Mouse (Mus musculus) bone marrow, adult 2 months (tissue): ENCODE data around the gene Lrrc8e. TPM values are rescaled to one million over a fixed set of nuclear protein-coding genes. Genes with fewer than 3 reads are reported as not detected.
"Not testable (repeated sequence)": the region's sequence is repeated elsewhere in the genome, so short reads cannot be mapped to it uniquely, and the experiment has no call there.

Experiments
- H3K27ac ChIP-seq: fragments of 200-500 bp; 2 replicates; pipeline ENCODE4 v1.5.1; 2012; ENCODE audit warnings: low read depth, mild to moderate bottlenecking, control low read depth, inconsistent platforms, low read length; ENCODE audit not compliant: control insufficient read depth, poor library complexity, insufficient read depth
- H3K4me1 ChIP-seq: fragments of 200-500 bp; 2 replicates; pipeline ENCODE4 v1.6.1; 2011; ENCODE audit warnings: low read length; ENCODE audit not compliant: control insufficient read depth, insufficient read depth
- H3K4me3 ChIP-seq: fragments of 200-500 bp; replicated peaks from 2 replicates; pipeline ENCODE3; 2011; ENCODE audit warnings: mild to moderate bottlenecking, low read depth, low read length, control low read depth; ENCODE audit not compliant: control insufficient read depth
- CTCF ChIP-seq: fragments of 200-500 bp; IDR thresholded peaks from 2 replicates; pipeline ENCODE4 v1.5.1; 2011; ENCODE audit warnings: low read length, control low read depth; ENCODE audit not compliant: control insufficient read depth, insufficient read depth
- POLR2A ChIP-seq: fragments of 200-500 bp; IDR thresholded peaks from 2 replicates; pipeline ENCODE4 v1.6.1; 2011; ENCODE audit warnings: low read depth, mild to moderate bottlenecking, control low read depth, low read length, borderline replicate concordance; ENCODE audit not compliant: control insufficient read depth
- WGBS: fragments of 180-500 bp; shearing (Covaris S2); methylation state at CpG from one replicate; pipeline ENCODE4 v1.1.7; 2018; 5-methylcytosine and 5-hydroxymethylcytosine counted together
- polyA plus RNA-seq: library from polyadenylated mRNA; stranded (reverse); fragments of >200 nt; gene quantifications from 2 replicates; pipeline ENCODE4 v1.2.4, GENCODE M21; 2011; ENCODE audit warnings: low replicate concordance; ENCODE audit not compliant: missing spikeins, insufficient read depth, insufficient read length

Gene Lrrc8e
- polyA plus RNA-seq, 1 experiment, result not detected

DNA sequence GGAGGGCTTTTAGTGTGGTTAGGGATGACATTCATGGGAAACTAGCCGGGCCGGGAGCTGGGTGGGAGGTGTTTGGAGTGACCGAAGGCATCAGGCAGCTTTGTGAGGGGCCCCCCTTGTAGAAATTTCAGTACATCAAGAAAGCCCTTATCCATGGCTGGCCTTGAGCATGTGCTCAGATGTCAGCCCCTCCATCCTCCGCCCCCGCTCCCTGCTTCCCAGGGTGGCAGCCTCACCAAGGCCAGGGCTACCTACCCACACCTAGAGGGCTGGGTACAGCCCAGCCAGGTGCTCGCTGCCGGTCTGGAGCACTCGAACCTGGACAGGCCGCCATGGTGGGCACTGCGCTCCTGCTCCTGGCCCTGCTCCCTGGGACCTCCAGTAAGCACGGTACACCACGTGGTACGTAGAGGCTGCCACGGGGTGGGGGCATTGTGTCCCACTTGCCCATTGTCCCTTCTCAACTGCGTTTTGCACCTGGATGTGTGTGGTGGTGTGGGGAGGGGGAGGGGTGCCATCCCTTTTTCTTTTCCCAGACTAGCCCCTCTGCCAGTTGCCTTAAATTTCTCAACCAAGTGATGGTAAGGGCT lies 21.4 kb downstream of the Lrrc8e start, which contains the start of gene Tgfbr3l:
TSS of gene Tgfbr3l (plus strand) at position 264 of the 590 bp plus-strand sequence.
- TF ChIP-seq CTCF (no peak), POLR2A (no peak)
- Histone ChIP-seq H3K4me3 (no peak within 1 kb of the TSS), H3K4me1 (no peaks in the 10 kb centered on the region; the same call in 1 of the 2 replicates), H3K27ac (no peak within 1 kb of the TSS; the same call in 1 of the 2 replicates)
- 89% methylated on average over 15 of the region's 15 CpGs for WGBS

GRCm38 (mm10) chr8:4249213-4249612 lies 22.6 kb downstream of the Lrrc8e start:
- peaks cover 2% of the 10 kb centered on the region; the same call in 1 of the 2 replicates for H3K4me1 ChIP-seq
- no peak overlapping the region for H3K4me3 ChIP-seq
- no peak overlapping the region for H3K27ac ChIP-seq
- 86% methylated on average over 29 of the region's 29 CpGs for WGBS
- TF ChIP-seq POLR2A (no peak), CTCF (no peak)

DNA sequence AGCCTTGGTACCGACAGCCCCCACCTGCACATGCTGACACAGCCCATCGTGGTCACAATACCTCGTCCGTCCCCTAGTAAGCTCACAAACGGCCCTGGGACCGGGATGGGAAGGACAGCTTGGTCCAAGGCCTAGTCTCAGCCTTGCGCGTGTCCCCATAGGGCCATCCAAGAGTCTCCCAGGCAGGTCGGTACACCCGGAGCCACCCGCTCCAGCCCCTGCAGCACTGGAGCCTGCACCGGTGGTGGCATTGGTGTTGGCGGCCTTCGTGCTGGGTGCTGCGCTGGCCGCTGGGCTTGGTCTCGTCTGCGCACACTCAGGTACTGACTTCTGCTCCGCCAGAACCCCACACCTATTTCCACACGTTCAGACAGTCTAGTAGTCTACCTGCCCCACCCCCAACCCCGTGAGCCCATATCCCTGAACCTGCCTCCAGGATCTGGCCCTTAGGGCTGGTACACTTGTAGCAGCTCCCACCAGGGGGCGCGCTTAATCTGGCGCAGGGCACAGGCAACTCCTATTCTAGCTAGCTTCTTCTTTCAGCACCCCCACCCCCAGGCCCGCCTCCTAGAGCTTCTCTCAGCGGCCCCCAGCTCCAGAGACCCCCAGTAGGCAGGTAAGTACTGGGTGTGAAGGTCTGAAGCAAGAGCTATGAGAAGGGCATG lies 23.8 kb downstream of the Lrrc8e start:
- 54% methylated on average over 26 of the region's 26 CpGs for WGBS
- TF ChIP-seq POLR2A (no peak), CTCF (peak; percentile 88)
- Histone ChIP-seq H3K27ac (no peak overlapping the region), H3K4me1 (peaks cover 2% of the 10 kb centered on the region; the same call in 1 of the 2 replicates), H3K4me3 (no peak overlapping the region)

DNA sequence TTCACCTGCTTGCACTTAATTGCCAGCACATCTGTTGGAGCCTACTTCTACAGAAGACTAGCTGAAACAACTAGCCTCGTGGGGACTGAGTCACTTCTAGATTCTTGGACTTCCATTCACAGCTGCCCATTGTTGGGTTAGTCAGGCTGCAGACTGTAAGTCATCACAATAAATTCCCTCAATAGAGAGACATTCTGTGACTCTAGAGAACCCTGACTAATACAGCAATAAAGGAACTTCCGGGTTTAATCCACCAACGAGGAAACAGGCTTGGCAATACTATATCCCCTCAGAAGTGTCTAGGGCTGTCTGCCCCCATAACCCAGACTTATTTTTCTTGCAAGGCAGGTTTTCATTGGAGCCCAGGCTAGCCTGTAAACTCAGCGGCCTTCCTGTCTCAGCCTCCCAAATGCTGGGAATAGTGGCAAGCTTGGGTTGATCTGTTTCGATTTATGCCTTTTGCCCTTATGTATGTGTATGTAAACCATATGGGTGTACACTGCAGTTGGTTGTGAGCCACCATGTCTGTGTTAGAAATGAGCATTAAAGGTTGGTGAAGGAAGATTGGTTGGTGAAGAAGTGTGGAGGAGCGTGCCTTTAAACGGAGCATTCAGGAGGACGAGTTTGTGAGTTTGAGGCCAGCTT lies 25.6 kb downstream of the Lrrc8e start:
- no peak overlapping the region for H3K27ac ChIP-seq
- H3K4me1 ChIP-seq, result peaks cover 2% of the 10 kb centered on the region; the same call in 1 of the 2 replicates
- TF ChIP-seq CTCF, result no peak
- TF ChIP-seq POLR2A, result no peak
- WGBS, result 41% methylated on average over 8 of the region's 8 CpGs
- H3K4me3 ChIP-seq, result peak overlapping the region; percentile 76

GRCm38 (mm10) chr8:4252934-4253841 lies 26.6 kb downstream of the Lrrc8e start, which contains the start of gene Snapc2:
Snapc2 (plus strand) TSS chr8:4253080.
- Histone ChIP-seq H3K27ac (peak within 1 kb of the TSS; percentile 85), H3K4me1 (peaks cover 2% of the 10 kb centered on the region; the same call in 1 of the 2 replicates), H3K4me3 (peak within 1 kb of the TSS; percentile 76)
- under 1% methylated on average over 69 of the region's 69 CpGs for WGBS
- TF ChIP-seq CTCF (peak; percentile 7; the same call in 1 of the 2 replicates), POLR2A (no peak)

DNA sequence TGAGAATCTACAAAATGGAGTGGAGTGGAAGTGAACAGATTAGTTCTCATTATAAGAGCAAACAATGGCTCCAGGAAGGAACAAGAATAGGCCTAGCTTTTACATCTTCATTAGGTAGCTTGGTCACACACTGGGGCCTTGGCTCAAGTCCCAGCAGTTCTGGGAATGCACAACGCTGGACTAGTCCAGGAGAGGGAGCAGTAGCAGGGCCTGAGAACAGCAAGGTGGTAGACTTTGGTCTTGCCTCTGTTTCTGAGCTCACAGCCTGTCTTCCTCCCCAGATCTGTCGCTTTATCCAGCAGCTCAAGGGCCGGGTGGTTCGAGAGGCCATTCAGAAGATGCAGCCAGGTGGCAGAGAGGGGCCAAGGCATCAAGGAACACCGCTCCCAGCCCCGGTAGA lies 27.4 kb downstream of the Lrrc8e start:
- H3K4me3 ChIP-seq, result no peak overlapping the region
- 69% methylated on average over 6 of the region's 6 CpGs for WGBS

GRCm38 (mm10) chr8:4255471-4255870 lies 28.8 kb downstream of the Lrrc8e start:
- not testable (repeated sequence) for H3K4me1 ChIP-seq, H3K4me3 ChIP-seq, H3K27ac ChIP-seq
- WGBS, result 86% methylated on average over 7 of the region's 7 CpGs

More for the DNA sequence above, 27.4 kb downstream of the Lrrc8e start:
- H3K27ac ChIP-seq, result no peak overlapping the region
- H3K4me1 ChIP-seq, result peaks cover 2% of the 10 kb centered on the region; the same call in 1 of the 2 replicates
- TF ChIP-seq CTCF, result no peak
- TF ChIP-seq POLR2A, result no peak
